ENCODE assay signal across 17 mouse cellular contexts in genomic region chr9:40539588-40540140, GRCm38 (mm10). TPM values are rescaled to one million over a fixed set of nuclear protein-coding genes. Genes with fewer than 3 reads are reported as not detected.
DNase-seq lines count a peak whose midpoint lies in the region; ATAC-seq and TF ChIP-seq lines count a peak whose summit lies in the region.
"Had no signal": no experiment of that assay in that cellular context is flagged by ENCODE, and none has a peak within 500 bp of the region (broad histone marks: within the 10 kb centered on the region; RNA-seq: fewer than 3 reads in every experiment).

No protein-coding gene starts in this region.

- H3K4me2 ChIP-seq in forebrain, embryonic 12.5 days, result no peak overlapping the region
- H3K4me2 ChIP-seq in hindbrain, embryonic 13.5 days, result no peak overlapping the region
- H3K4me2 ChIP-seq in midbrain, embryonic 16.5 days (ENCODE audit: low read length), result no peak overlapping the region
- no peak overlapping the region for H3K4me2 ChIP-seq in heart, embryonic 11.5 days
- H3K4me2 ChIP-seq: intestine, embryonic 15.5 days; lung, embryonic 14.5 days had no signal

- H3K36me3 ChIP-seq in forebrain, embryonic 12.5 days (replicated peaks), result no peaks in the 10 kb centered on the region
- H3K36me3 ChIP-seq in hindbrain, embryonic 13.5 days, result no peaks in the 10 kb centered on the region
- no peaks in the 10 kb centered on the region for H3K36me3 ChIP-seq in midbrain, embryonic 16.5 days (ENCODE audit: control insufficient read depth, insufficient read depth, low read length)
- no peaks in the 10 kb centered on the region for H3K36me3 ChIP-seq in heart, embryonic 11.5 days (ENCODE audit: control insufficient read depth, insufficient read depth, low read length)
- H3K36me3 ChIP-seq in heart, adult 2 months (ENCODE audit: control insufficient read depth, insufficient read depth, low read length), result no peaks in the 10 kb centered on the region
- H3K36me3 ChIP-seq: G1E; intestine, embryonic 15.5 days had no signal

- no peak for TF ChIP-seq CTCF in brain, embryonic 14.5 days (IDR thresholded peaks at IDR 0.05; ENCODE audit: borderline replicate concordance, extremely low read depth, insufficient read depth, insufficient read length)
- TF ChIP-seq CTCF in heart, adult 2 months (IDR thresholded peaks at IDR 0.05), result no peak

- no peaks in the 10 kb centered on the region for H3K9me3 ChIP-seq in forebrain, embryonic 12.5 days
- no peaks in the 10 kb centered on the region for H3K9me3 ChIP-seq in hindbrain, embryonic 13.5 days
- no peaks in the 10 kb centered on the region for H3K9me3 ChIP-seq in midbrain, embryonic 16.5 days (replicated peaks; ENCODE audit: control insufficient read depth, low read length, poor library complexity, severe bottlenecking)
- H3K9me3 ChIP-seq in heart, embryonic 11.5 days (replicated peaks; ENCODE audit: control insufficient read depth, low read length), result no peaks in the 10 kb centered on the region
- H3K9me3 ChIP-seq: G1E; intestine, embryonic 15.5 days had no signal

- no peaks in the 10 kb centered on the region for H3K27me3 ChIP-seq in forebrain, embryonic 12.5 days
- H3K27me3 ChIP-seq in hindbrain, embryonic 13.5 days, result no peaks in the 10 kb centered on the region
- no peaks in the 10 kb centered on the region for H3K27me3 ChIP-seq in midbrain, embryonic 16.5 days (ENCODE audit: control insufficient read depth, insufficient read depth, low read depth, low read length)
- no peaks in the 10 kb centered on the region for H3K27me3 ChIP-seq in heart, embryonic 11.5 days (ENCODE audit: control insufficient read depth, insufficient read depth, low read length)
- H3K27me3 ChIP-seq in heart, adult 2 months (ENCODE audit: control insufficient read depth, insufficient read depth, low read length), result no peaks in the 10 kb centered on the region

- no peak overlapping the region for H3K9ac ChIP-seq in forebrain, embryonic 12.5 days
- H3K9ac ChIP-seq in hindbrain, embryonic 13.5 days, result no peak overlapping the region
- no peak overlapping the region for H3K9ac ChIP-seq in midbrain, embryonic 16.5 days (ENCODE audit: low read depth, low read length)
- no peak overlapping the region for H3K9ac ChIP-seq in heart, embryonic 11.5 days (ENCODE audit: low read depth, low read length)
- H3K9ac ChIP-seq in heart, adult 2 months (ENCODE audit: low read depth, low read length), result no peak overlapping the region
- H3K9ac ChIP-seq: intestine, embryonic 15.5 days; lung, embryonic 14.5 days had no signal

- TF ChIP-seq EP300 in heart, adult 2 months (IDR thresholded peaks at IDR 0.05; ENCODE audit: insufficient read depth, low read depth, low read length), result no peak

- DNase-seq in brain, embryonic 14.5 days (ENCODE audit: low read depth), result peak; percentile 79
- no peak for DNase-seq in gastrocnemius, adult 18-20 months (ENCODE audit: low spot score)
- DNase-seq in heart, adult 2 months, result no peak
- DNase-seq: adrenal gland, adult 8-10 months; cerebellum, adult 9-10 months; gastrocnemius, adult 2 months; heart, postnatal 10 days; kidney, postnatal 14 days; lung, embryonic 14.5 days; thymus, adult 18-20 months had no signal

- no peaks in the 10 kb centered on the region for H3K79me2 ChIP-seq in heart, adult 2 months (replicated peaks; ENCODE audit: control insufficient read depth, insufficient read depth, low read length)

- no peak overlapping the region for H3K4me3 ChIP-seq in forebrain, embryonic 12.5 days (replicated peaks)
- no peak overlapping the region for H3K4me3 ChIP-seq in hindbrain, embryonic 13.5 days
- H3K4me3 ChIP-seq in midbrain, embryonic 16.5 days (ENCODE audit: low read depth, low read length), result no peak overlapping the region
- no peak overlapping the region for H3K4me3 ChIP-seq in heart, embryonic 11.5 days (ENCODE audit: low read depth, low read length)
- H3K4me3 ChIP-seq in heart, adult 2 months, result no peak overlapping the region
- H3K4me3 ChIP-seq: gastrocnemius, adult 2 months; intestine, embryonic 15.5 days; myocyte had no signal

- intact Hi-C loops in heart, adult 2 months (cut with DNase I), result no loop called here

- 26% methylated on average over 8 of the region's 8 CpGs for WGBS in forebrain, embryonic 12.5 days
- WGBS in hindbrain, embryonic 13.5 days, result 45% methylated on average over 8 of the region's 8 CpGs
- 41% methylated on average over 8 of the region's 8 CpGs for WGBS in midbrain, embryonic 16.5 days
- WGBS in heart, embryonic 11.5 days (ENCODE audit: insufficient replicate concordance), result 75% methylated on average over 8 of the region's 8 CpGs
- 87% methylated on average over 8 of the region's 8 CpGs for WGBS in heart, adult 2 months

- 0 out of 2 replicates have a peak overlapping the region, but pooled peaks have one; percentile 9 for H3K27ac ChIP-seq in forebrain, embryonic 12.5 days
- H3K27ac ChIP-seq in hindbrain, embryonic 13.5 days, result 0 out of 2 replicates have a peak overlapping the region, but pooled peaks have one; percentile 12
- no peak overlapping the region for H3K27ac ChIP-seq in midbrain, embryonic 16.5 days (ENCODE audit: low read length)
- H3K27ac ChIP-seq in heart, embryonic 11.5 days (ENCODE audit: low read depth, low read length), result no peak overlapping the region
- H3K27ac ChIP-seq in heart, adult 2 months, result no peak overlapping the region
- H3K27ac ChIP-seq: gastrocnemius, adult 2 months; intestine, embryonic 15.5 days had no signal

- ATAC-seq in forebrain, embryonic 12.5 days (ENCODE audit: low FRiP score), result peak; percentile 49; the same call in 1 of the 2 replicates
- ATAC-seq in hindbrain, embryonic 13.5 days (ENCODE audit: low FRiP score), result peak; percentile 47
- ATAC-seq in midbrain, embryonic 16.5 days, result peak; percentile 47
- no peak for ATAC-seq in heart, embryonic 11.5 days (replicated peaks; ENCODE audit: insufficient number of reproducible peaks, low FRiP score, low TSS enrichment)
- ATAC-seq: intestine, embryonic 15.5 days had no signal

- peaks cover 32% of the 10 kb centered on the region for H3K4me1 ChIP-seq in forebrain, embryonic 12.5 days
- H3K4me1 ChIP-seq in hindbrain, embryonic 13.5 days (replicated peaks), result peaks cover 23% of the 10 kb centered on the region
- no peaks in the 10 kb centered on the region for H3K4me1 ChIP-seq in midbrain, embryonic 16.5 days (ENCODE audit: control insufficient read depth, insufficient read depth, low read length)
- no peaks in the 10 kb centered on the region; the same call in 1 of the 2 replicates for H3K4me1 ChIP-seq in heart, embryonic 11.5 days (ENCODE audit: control insufficient read depth, insufficient read depth, low read length)
- H3K4me1 ChIP-seq in heart, adult 2 months (ENCODE audit: control insufficient read depth, insufficient read depth, low read length), result no peaks in the 10 kb centered on the region
- H3K4me1 ChIP-seq: intestine, embryonic 15.5 days had no signal

- no peak for TF ChIP-seq POLR2A in brain, embryonic 14.5 days (IDR thresholded peaks at IDR 0.05; ENCODE audit: borderline replicate concordance, extremely low read depth, insufficient read depth, insufficient read length, poor library complexity, severe bottlenecking)
- TF ChIP-seq POLR2A in heart, adult 2 months (IDR thresholded peaks at IDR 0.05; ENCODE audit: insufficient read depth, low read depth, low read length), result no peak

RNA-seq across cellular contexts. Expression of gene Gramd1b, which starts 8.5 kb away (rescaled TPM):
- polyA plus RNA-seq in brain, embryonic 14.5 days (2012; rRNA removed), result 41.2 and 42.0 TPM in 2 replicates
- 3.4 and 4.6 TPM in 2 replicates for polyA plus RNA-seq in forebrain, embryonic 12.5 days (2016; fragmentation: Nextera tagmentation; extraction: Ambion mirVana)
- 13.5 and 13.9 TPM in 2 replicates for polyA plus RNA-seq in hindbrain, embryonic 13.5 days (2015; fragmentation: Nextera tagmentation; extraction: Ambion mirVana)
- polyA plus RNA-seq in midbrain, embryonic 16.5 days (2015; fragmentation: Nextera tagmentation; extraction: Ambion mirVana), result 16.7 and 20.3 TPM in 2 replicates
- 1 to 10 TPM; 7.5 to 7.9 TPM for total RNA-seq in gastrocnemius, adult 18-20 months (2021)
- polyA plus RNA-seq in heart, embryonic 11.5 days (2014; fragmentation: Nextera tagmentation; extraction: Ambion mirVana), result 6.1 and 8.5 TPM in 2 replicates
- total RNA-seq in heart, adult 2 months (2021), result 10 to 100 TPM; 17.3 to 25.0 TPM
- polyA plus RNA-seq in heart, adult 2 months (2012; rRNA removed), result 16.9 and 29.1 TPM in 2 replicates
- polyA plus RNA-seq: G1E had no signal

Comparison
In these comparisons a context has a peak if more than half of its experiments do, and no peak if none do; other contexts are left out.
1. H3K27ac ChIP-seq: peak in forebrain, embryonic 12.5 days (single experiment) and hindbrain, embryonic 13.5 days (single experiment); none in midbrain, embryonic 16.5 days (single experiment), heart, embryonic 11.5 days (single experiment) and heart, adult 2 months (single experiment).